Mouse (Mus musculus): ENCODE results near the gene Ttc17.

Gene Ttc17

GRCm38 (mm10) chr2:94254102-94254501, 152.4 kb downstream of the Ttc17 start:
- DNase-seq (ENCODE audit: extremely low spot score), result no peak
